Mouse (Mus musculus): ENCODE measurements around the gene Cyb5b. TPM values are rescaled to one million over a fixed set of nuclear protein-coding genes. Genes with fewer than 3 reads are reported as not detected.

Cyb5b gene
- polyA plus RNA-seq, 1 experiment from 2014 or later = 106 TPM

- 93% methylated on average over 14 of the region's 14 CpGs for WGBS
- H3K4me3 ChIP-seq = no peak overlapping the region
Measured at GRCm38 (mm10) chr8:107153326-107154210, 3.1 kb downstream of the Cyb5b start.

GRCm38 (mm10) chr8:107156816-107157215, 6.4 kb downstream of the Cyb5b start:
- H3K27me3 ChIP-seq = no peaks in the 10 kb centered on the region
- H3K4me2 ChIP-seq (replicated peaks) = no peak overlapping the region
- peaks cover 42% of the 10 kb centered on the region for H3K36me3 ChIP-seq
- no peak overlapping the region for H3K4me3 ChIP-seq
- ATAC-seq (ENCODE audit: insufficient number of reproducible peaks, insufficient read depth, low FRiP score, low TSS enrichment) = no peak
- no peak overlapping the region for H3K9ac ChIP-seq
- no peaks in the 10 kb centered on the region for H3K9me3 ChIP-seq
- H3K4me1 ChIP-seq = no peaks in the 10 kb centered on the region
- no peak overlapping the region for H3K27ac ChIP-seq

More at GRCm38 (mm10) chr8:107153326-107154210, 3.1 kb downstream of the Cyb5b start:
- Histone ChIP-seq H3K36me3 (peaks cover 42% of the 10 kb centered on the region), H3K9ac (no peak overlapping the region), H3K4me1 (peaks cover 10% of the 10 kb centered on the region; the same call in 1 of the 2 replicates), H3K27ac (no peak overlapping the region), H3K4me2 (replicated peaks) (no peak overlapping the region), H3K27me3 (no peaks in the 10 kb centered on the region), H3K9me3 (no peaks in the 10 kb centered on the region)
- ATAC-seq (ENCODE audit: insufficient number of reproducible peaks, insufficient read depth, low FRiP score, low TSS enrichment) = no peak

GRCm38 (mm10) chr8:107157836-107158235, 7.4 kb downstream of the Cyb5b start:
- no peak for ATAC-seq (ENCODE audit: insufficient number of reproducible peaks, insufficient read depth, low FRiP score, low TSS enrichment)
- 77% methylated on average over 1 of the region's 1 CpGs for WGBS
- peaks cover 43% of the 10 kb centered on the region for H3K36me3 ChIP-seq

GRCm38 (mm10) chr8:107158890-107159289, 8.4 kb downstream of the Cyb5b start:
- Histone ChIP-seq H3K4me3 (no peak overlapping the region), H3K4me2 (replicated peaks) (no peak overlapping the region), H3K36me3 (peaks cover 37% of the 10 kb centered on the region), H3K27me3 (no peaks in the 10 kb centered on the region), H3K4me1 (no peaks in the 10 kb centered on the region), H3K9ac (no peak overlapping the region), H3K27ac (no peak overlapping the region), H3K9me3 (no peaks in the 10 kb centered on the region)
- ATAC-seq (ENCODE audit: insufficient number of reproducible peaks, insufficient read depth, low FRiP score, low TSS enrichment) = no peak

More at GRCm38 (mm10) chr8:107157836-107158235, 7.4 kb downstream of the Cyb5b start:
- no peak overlapping the region for H3K9ac ChIP-seq
- no peak overlapping the region for H3K27ac ChIP-seq
- H3K27me3 ChIP-seq = no peaks in the 10 kb centered on the region
- no peak overlapping the region for H3K4me3 ChIP-seq
- no peaks in the 10 kb centered on the region for H3K4me1 ChIP-seq
- no peaks in the 10 kb centered on the region for H3K9me3 ChIP-seq
- H3K4me2 ChIP-seq (replicated peaks) = no peak overlapping the region

- no peaks in the 10 kb centered on the region for H3K9me3 ChIP-seq
- H3K4me2 ChIP-seq (replicated peaks) = no peak overlapping the region
- 93% methylated on average over 7 of the region's 7 CpGs for WGBS
- no peaks in the 10 kb centered on the region for H3K27me3 ChIP-seq
- no peak overlapping the region for H3K9ac ChIP-seq
- no peaks in the 10 kb centered on the region for H3K4me1 ChIP-seq
- no peak overlapping the region for H3K4me3 ChIP-seq
- H3K36me3 ChIP-seq = peaks cover 24% of the 10 kb centered on the region
- ATAC-seq (ENCODE audit: insufficient number of reproducible peaks, insufficient read depth, low FRiP score, low TSS enrichment) = no peak
- no peak overlapping the region for H3K27ac ChIP-seq
Measured at GRCm38 (mm10) chr8:107164251-107164773, 13.9 kb downstream of the Cyb5b start.

- Histone ChIP-seq H3K9ac (no peak overlapping the region), H3K4me3 (no peak overlapping the region), H3K27me3 (no peaks in the 10 kb centered on the region), H3K9me3 (no peaks in the 10 kb centered on the region), H3K4me2 (replicated peaks) (no peak overlapping the region), H3K36me3 (peaks cover 37% of the 10 kb centered on the region), H3K27ac (no peak overlapping the region), H3K4me1 (no peaks in the 10 kb centered on the region)
- 90% methylated on average over 9 of the region's 9 CpGs for WGBS
- no peak for ATAC-seq (ENCODE audit: insufficient number of reproducible peaks, insufficient read depth, low FRiP score, low TSS enrichment)
Measured at GRCm38 (mm10) chr8:107165745-107166144, 15.3 kb downstream of the Cyb5b start.

GRCm38 (mm10) chr8:107167848-107168247, 17.4 kb downstream of the Cyb5b start:
- 89% methylated on average over 5 of the region's 5 CpGs for WGBS
- no peak overlapping the region for H3K27ac ChIP-seq

GRCm38 (mm10) chr8:107172152-107172551, 21.7 kb downstream of the Cyb5b start:
- no peak overlapping the region for H3K27ac ChIP-seq
- H3K27me3 ChIP-seq = no peaks in the 10 kb centered on the region
- 79% methylated on average over 8 of the region's 8 CpGs for WGBS
- no peaks in the 10 kb centered on the region for H3K9me3 ChIP-seq
- no peak overlapping the region for H3K4me2 ChIP-seq (replicated peaks)
- H3K4me3 ChIP-seq = no peak overlapping the region
- ATAC-seq (ENCODE audit: insufficient number of reproducible peaks, insufficient read depth, low FRiP score, low TSS enrichment) = no peak
- peaks cover 63% of the 10 kb centered on the region for H3K36me3 ChIP-seq
- H3K9ac ChIP-seq = no peak overlapping the region
- no peaks in the 10 kb centered on the region for H3K4me1 ChIP-seq

More at GRCm38 (mm10) chr8:107167848-107168247, 17.4 kb downstream of the Cyb5b start:
- H3K27me3 ChIP-seq = no peaks in the 10 kb centered on the region
- no peak overlapping the region for H3K9ac ChIP-seq
- no peaks in the 10 kb centered on the region for H3K9me3 ChIP-seq
- H3K36me3 ChIP-seq = peaks cover 43% of the 10 kb centered on the region
- H3K4me2 ChIP-seq (replicated peaks) = no peak overlapping the region
- no peak overlapping the region for H3K4me3 ChIP-seq
- ATAC-seq (ENCODE audit: insufficient number of reproducible peaks, insufficient read depth, low FRiP score, low TSS enrichment) = no peak
- H3K4me1 ChIP-seq = no peaks in the 10 kb centered on the region

- Histone ChIP-seq H3K4me1 (no peaks in the 10 kb centered on the region), H3K27ac (no peak overlapping the region), H3K4me2 (replicated peaks) (no peak overlapping the region), H3K4me3 (no peak overlapping the region), H3K36me3 (peaks cover 67% of the 10 kb centered on the region), H3K9ac (no peak overlapping the region), H3K9me3 (no peaks in the 10 kb centered on the region), H3K27me3 (no peaks in the 10 kb centered on the region)
- no peak for ATAC-seq (ENCODE audit: insufficient number of reproducible peaks, insufficient read depth, low FRiP score, low TSS enrichment)
- WGBS = 74% methylated on average over 9 of the region's 9 CpGs
Measured at GRCm38 (mm10) chr8:107172969-107173645, 22.7 kb downstream of the Cyb5b start.

- Histone ChIP-seq H3K4me3 (no peak overlapping the region), H3K9ac (no peak overlapping the region), H3K4me1 (no peaks in the 10 kb centered on the region), H3K9me3 (no peaks in the 10 kb centered on the region), H3K4me2 (replicated peaks) (no peak overlapping the region), H3K27ac (no peak overlapping the region), H3K27me3 (no peaks in the 10 kb centered on the region), H3K36me3 (peaks cover 77% of the 10 kb centered on the region)
- 94% methylated on average over 6 of the region's 6 CpGs for WGBS
- ATAC-seq (ENCODE audit: insufficient number of reproducible peaks, insufficient read depth, low FRiP score, low TSS enrichment) = no peak
Measured at GRCm38 (mm10) chr8:107181122-107181521, 30.7 kb downstream of the Cyb5b start.

GRCm38 (mm10) chr8:107184996-107185395, 34.6 kb downstream of the Cyb5b start:
- Histone ChIP-seq H3K9ac (no peak overlapping the region), H3K4me2 (replicated peaks) (no peak overlapping the region), H3K4me1 (no peaks in the 10 kb centered on the region), H3K27me3 (no peaks in the 10 kb centered on the region), H3K9me3 (no peaks in the 10 kb centered on the region), H3K36me3 (peaks cover 54% of the 10 kb centered on the region), H3K4me3 (no peak overlapping the region), H3K27ac (no peak overlapping the region)
- WGBS = 74% methylated on average over 3 of the region's 3 CpGs
- ATAC-seq (ENCODE audit: insufficient number of reproducible peaks, insufficient read depth, low FRiP score, low TSS enrichment) = no peak
